Mouse (Mus musculus): ENCODE data around the gene Mrrf.
"Not testable (repeated sequence)": the region's sequence is repeated elsewhere in the genome, so short reads cannot be mapped to it uniquely, and the experiment has no call there.

Mrrf gene

GRCm38 (mm10) chr2:36129051-36129450, 7.1 kb upstream of the Mrrf start:
- DNase-seq (ENCODE audit: low read depth, low spot score) = no peak

- no peak for DNase-seq (ENCODE audit: low read depth, low spot score)
Measured at GRCm38 (mm10) chr2:36135887-36136286, 302 bp upstream of the Mrrf start.

- no peak for DNase-seq (ENCODE audit: low read depth, low spot score)
Measured at GRCm38 (mm10) chr2:36139096-36139495, 2.9 kb downstream of the Mrrf start.

GRCm38 (mm10) chr2:36148876-36149365, 12.7 kb downstream of the Mrrf start:
- no peak for DNase-seq (ENCODE audit: low read depth, low spot score)

- DNase-seq (ENCODE audit: low read depth, low spot score) = not testable (repeated sequence)
Measured at GRCm38 (mm10) chr2:36152401-36152800, 16.2 kb downstream of the Mrrf start.

- peak; percentile 57 for DNase-seq (ENCODE audit: low read depth, low spot score)
Measured at GRCm38 (mm10) chr2:36157461-36157860, 21.3 kb downstream of the Mrrf start.

DNA sequence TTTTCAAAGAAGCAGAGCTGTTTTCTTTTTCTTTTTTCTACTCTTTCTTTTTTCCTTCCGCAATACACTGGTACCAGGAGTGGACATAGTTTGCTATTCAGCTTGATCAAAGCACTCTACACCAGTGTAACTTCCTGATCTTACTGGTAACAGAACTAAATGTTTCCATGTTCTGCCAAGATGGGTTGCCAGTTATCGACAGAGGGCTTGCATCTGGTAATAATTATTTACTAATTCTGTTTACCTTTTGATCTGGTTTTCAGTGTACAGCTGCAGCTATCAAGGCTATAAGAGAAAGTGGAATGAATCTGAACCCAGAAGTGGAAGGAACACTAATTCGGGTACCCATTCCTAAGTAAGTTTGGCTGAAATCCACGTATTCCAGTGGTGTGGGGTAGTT, 23.1 kb downstream of the Mrrf start:
- DNase-seq (ENCODE audit: low read depth, low spot score) = no peak

DNA sequence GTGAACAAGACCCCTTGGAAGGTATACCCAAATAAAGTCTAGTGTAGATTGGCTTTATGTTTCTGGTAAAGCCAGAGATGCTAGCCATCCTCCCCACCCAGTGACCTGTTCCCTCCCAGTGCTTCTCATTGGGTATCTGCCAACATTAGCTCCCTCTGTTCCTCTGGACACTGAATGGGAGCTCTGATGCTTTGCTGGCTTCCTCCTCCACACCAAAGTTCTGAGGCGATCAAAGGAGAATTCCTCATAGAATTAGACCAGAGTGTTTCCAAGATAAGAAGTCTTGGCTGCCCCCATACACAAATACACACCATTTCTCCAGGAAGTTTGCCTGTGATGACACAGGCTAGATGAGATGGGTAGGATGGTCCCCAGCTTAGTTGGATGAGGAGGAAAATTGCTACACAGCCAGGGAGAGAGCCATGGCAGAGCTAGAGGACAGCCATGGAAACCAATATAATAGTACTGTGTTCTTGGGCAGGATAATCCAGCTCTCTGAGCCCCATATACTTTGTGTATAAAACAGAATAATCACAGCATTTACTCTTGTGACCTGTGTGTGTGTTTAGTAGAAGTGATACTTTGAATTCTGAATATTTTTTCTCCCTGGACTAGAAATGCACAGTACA, 31.9 kb downstream of the Mrrf start:
- no peak for DNase-seq (ENCODE audit: low read depth, low spot score)

DNA sequence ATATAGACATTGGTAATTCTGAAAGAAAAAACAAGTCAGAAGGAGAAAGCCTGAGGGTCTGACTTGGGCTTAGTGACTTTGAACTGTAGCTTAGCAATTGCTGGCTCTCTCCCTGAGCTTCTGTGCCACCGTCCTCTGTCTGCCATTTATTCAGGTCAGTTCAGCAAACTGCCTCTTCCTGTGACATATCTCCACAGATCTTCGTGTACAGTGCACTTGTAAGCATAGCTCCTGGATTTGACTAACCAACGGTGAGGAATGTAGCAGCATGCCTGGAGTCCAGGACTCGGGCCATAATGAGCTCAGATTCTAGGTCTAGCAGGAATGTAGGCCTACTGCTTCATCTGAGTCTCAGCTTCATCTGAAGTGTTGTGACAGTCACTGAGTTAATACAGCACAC, 33.0 kb downstream of the Mrrf start:
- no peak for DNase-seq (ENCODE audit: low read depth, low spot score)

DNA sequence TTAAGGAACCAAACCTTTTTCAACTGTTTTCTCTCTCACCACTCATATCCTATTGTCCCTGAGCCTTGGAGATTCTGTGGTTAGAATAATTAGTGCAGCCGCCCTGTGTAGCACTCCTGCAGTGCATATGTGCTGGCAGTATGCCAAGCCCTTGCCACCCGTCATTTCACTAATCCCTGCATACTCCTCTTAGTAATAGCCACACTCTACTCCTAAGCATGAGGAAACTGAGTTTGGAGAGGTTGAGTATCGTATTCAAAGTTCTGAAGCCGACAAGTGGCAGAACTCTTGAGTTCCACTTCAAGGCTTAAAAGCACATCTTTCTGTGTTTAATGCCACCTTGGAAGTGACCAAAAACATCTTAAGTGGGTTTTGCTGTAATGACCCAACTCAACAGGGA, 35.9 kb downstream of the Mrrf start:
- DNase-seq (ENCODE audit: low read depth, low spot score) = no peak

- no peak for DNase-seq (ENCODE audit: low read depth, low spot score)
Measured at GRCm38 (mm10) chr2:36172574-36172973, 36.4 kb downstream of the Mrrf start.

DNA sequence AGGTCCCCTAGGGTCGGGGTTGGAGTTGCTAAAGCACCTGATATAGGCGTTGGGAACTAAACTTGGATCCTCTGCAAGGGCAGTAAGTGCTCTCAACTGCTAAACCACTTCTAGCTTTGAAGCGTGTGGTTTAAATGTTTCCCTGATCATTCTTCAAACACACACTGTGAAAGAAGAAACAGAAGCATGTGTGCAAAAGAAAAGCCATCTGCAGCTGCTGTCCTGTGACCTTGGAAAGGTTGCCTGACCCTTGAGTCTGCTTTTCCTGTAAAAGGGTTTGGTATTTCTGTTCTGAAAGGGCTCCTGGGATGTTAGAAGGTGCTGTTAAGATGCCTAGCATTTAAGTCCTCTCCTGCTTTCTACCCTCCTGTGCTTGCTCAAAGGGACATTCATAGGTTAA, 43.3 kb downstream of the Mrrf start:
- no peak for DNase-seq (ENCODE audit: low read depth, low spot score)

DNA sequence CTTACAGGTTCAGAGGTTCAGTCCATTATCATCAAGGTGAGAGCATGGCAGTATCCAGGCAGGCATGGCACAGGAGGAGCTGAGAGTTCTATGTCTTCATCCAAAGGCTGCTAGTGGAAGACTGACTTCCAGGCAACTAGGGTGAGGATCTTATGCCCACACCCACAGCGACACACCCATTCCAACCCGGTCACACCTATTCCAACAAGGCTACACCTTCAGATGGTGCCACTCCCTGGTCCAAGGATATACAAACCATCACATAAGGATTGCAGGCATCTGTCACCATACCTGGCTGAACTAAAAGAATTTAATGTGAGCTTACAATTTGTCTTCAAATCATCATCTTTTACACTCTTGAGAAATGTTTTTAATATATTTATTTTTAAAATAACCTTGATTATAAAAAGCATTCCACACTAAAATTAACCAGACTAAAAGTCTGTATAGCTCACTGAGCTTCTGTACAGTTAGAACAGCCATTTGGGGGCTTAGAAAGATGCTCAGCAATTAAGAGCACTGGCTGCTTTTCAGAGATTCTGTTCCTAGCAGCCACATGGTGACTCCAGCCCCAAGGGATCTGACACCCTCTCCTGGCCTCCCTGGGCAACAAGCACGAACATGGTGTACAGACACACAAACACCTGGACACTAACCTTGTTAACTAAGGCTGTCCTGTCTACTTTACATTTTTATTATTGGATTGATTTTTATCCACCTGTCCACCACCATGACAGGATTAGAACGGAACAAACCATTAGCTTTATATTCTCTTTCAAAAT, 45.6 kb downstream of the Mrrf start:
- DNase-seq (ENCODE audit: low read depth, low spot score) = not testable (repeated sequence)

DNA sequence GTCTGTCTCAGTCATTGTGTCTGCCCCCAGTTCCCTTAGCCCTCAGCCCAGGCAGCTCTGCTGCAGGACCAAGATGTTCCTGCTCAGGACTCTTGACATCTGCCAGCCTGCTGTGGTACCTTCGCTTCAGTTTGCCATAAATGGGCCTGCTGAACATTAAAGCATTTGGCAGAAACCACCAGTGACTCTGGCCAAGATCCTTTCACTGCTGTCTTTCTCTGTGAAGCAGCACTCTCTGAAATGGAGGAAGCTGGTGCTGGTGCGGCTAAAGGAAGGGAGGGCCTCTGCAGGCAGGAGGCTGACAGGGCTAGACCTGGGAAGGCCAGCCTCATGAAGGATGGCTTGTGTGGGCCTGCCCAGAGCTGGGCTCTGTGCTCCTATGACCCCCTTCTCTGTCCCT, 47.1 kb downstream of the Mrrf start:
- no peak for DNase-seq (ENCODE audit: low read depth, low spot score)

- DNase-seq (ENCODE audit: low read depth, low spot score) = no peak
Measured at GRCm38 (mm10) chr2:36184192-36184591, 48.0 kb downstream of the Mrrf start.

DNA sequence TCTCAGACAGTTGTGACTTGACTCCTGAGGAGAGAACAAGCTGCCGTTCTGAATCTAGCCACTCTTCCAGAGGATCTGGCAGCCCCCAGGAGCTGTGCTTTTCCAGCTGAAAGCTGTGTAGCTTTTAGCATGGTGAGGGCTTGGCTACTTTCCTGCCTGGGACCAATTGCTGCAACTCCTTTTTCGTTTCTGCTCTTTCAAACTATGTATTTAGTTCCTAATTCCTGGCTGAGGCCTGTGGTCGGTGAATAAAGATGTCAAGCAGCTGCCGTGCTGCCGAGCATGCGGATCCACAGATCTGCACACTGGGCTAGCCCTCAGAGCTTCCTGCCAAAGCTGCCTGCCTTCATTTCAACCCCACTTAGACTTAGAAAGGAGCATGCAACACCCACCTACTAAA, 48.7 kb downstream of the Mrrf start:
- no peak for DNase-seq (ENCODE audit: low read depth, low spot score)

GRCm38 (mm10) chr2:36189200-36189599, 53.0 kb downstream of the Mrrf start:
- DNase-seq (ENCODE audit: low read depth, low spot score) = not testable (repeated sequence)

DNA sequence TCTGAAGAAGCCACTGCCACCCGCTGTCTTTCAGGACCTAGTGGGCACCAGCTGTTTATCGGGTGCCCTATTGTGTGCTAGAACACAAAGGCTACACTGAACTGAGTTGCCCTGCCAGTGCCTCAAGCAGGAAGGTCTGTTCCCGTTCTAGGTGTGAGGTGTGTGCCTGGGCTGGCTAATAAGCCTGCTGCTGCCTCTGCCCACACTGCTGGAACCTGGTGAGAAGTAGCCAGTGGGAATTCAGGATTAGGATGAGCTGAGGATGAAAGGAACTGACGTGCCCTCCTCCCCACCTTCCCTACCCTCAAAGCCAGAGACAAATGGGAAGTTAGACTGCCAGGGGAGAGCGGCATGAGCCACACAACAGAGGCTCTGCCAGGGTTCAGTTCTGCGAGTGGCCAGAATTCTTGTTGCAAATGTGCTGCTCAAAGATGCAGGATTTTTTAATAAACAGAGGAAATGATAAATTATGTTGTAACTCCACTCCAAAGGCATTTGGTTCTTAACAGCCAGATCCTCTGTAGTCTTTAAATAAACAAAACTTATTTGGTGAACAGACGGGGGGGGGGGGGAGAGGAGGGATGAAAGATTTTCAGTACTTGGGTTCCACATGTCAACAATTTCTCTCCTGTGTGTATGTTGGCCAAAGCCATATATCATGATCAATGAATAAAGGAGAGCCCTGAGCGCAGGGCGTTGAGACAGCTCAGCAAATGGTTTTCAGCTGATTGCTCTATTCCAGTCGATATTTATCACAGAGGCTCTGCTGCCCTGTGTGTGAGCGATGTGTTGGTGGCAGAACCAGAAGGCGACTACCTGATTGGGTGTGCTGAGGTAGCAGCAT, 55.1 kb downstream of the Mrrf start:
- no peak for DNase-seq (ENCODE audit: low read depth, low spot score)

GRCm38 (mm10) chr2:36197021-36197420, 60.8 kb downstream of the Mrrf start:
- no peak for DNase-seq (ENCODE audit: low read depth, low spot score)

- DNase-seq (ENCODE audit: low read depth, low spot score) = no peak
Measured at GRCm38 (mm10) chr2:36197919-36198881, 62.0 kb downstream of the Mrrf start.

DNA sequence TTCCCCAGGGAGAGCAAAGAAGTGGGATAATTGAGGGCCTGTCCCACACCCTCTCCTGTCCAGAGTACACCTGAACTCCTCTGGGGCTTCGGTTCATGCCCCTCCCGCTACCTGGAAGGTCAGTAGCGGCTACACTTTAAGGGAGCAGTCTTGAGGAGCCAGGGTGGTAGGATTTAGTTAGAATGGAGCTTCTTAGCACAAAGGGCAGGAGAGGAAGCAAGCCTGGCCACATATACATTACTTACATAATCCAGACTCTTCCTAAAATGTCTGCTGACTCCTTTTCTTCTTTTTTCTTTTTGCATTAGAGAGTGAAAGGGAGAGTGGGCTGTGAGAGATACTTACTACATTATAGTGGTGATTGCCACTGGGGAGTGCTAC, 62.7 kb downstream of the Mrrf start:
- DNase-seq (ENCODE audit: low read depth, low spot score) = no peak
